Mouse (Mus musculus): ENCODE data around the gene Rapgef6.

Gene Rapgef6

GRCm38 (mm10) chr11:54522529-54523430, at the start of gene Rapgef6:
Rapgef6 (plus strand) TSS chr11:54522847.
- in situ Hi-C loops (cut with MseI, MboI) = no loop called here

- in situ Hi-C loops (cut with MseI, MboI) = no loop called here
These were observed 44.2 kb upstream of the Rapgef6 start for GRCm38 (mm10) chr11:54478414-54478813.

GRCm38 (mm10) chr11:54486041-54486440, 36.6 kb upstream of the Rapgef6 start:
- in situ Hi-C loops (cut with MseI, MboI) = no loop called here

- in situ Hi-C loops (cut with MseI, MboI) = no loop called here
These were observed 30.6 kb upstream of the Rapgef6 start for GRCm38 (mm10) chr11:54491946-54492558.

DNA sequence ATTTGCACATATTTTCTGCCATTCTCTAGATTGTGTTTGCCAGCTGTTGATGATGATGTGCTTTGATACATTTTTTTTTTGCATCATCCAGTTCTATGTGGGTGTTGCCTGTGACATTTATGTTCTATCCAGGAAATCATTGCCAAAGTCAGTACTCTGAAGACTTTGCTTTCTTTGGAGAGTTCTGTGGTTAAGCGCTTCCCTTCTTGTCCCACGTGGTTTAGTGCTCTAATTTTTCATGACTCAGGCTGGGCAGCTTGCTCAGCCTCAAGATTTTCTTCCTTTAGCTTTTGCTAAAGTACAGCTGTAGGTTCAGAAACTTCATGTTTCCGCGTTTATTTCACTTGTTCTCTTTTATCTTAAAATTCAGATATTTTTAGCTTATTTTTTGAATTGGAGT, 30.1 kb upstream of the Rapgef6 start:
- in situ Hi-C loops (cut with MseI, MboI) = no loop called here

GRCm38 (mm10) chr11:54499838-54500237, 22.8 kb upstream of the Rapgef6 start:
- in situ Hi-C loops (cut with MseI, MboI) = no loop called here

DNA sequence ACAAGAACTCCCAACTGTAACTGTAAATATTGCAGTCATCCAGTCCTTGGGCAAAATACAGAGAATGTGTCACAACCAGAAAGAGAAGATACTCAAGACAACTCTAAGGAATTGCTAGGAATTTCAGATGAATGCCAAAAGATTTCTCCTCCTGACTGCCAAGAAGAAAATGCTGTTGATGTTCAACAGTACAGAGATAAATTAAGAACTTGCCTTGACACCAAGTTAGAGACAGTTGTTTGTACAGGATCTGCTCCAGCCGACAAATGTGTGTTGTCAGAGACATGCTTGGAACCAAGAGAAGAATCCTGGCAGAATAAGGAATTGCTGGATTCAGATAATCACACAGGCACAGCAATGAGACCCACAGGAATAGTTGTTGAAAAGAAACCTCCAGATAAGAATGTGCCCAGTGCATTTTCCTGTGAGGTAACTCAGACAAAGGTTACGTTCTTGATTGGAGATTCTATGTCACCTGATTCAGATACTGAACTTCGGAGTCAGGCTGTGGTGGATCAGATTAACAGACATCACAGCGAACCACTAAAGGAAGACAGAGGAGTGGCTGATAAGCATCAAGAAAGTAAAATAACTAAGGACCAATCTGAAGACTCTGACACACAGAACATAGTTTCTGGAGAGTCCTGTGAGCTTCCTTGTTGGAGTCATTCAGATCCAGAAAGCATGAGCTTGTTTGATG, 20.0 kb upstream of the Rapgef6 start:
- in situ Hi-C loops (cut with MseI, MboI) = no loop called here

- in situ Hi-C loops (cut with MseI, MboI) = no loop called here
These were observed 9.1 kb upstream of the Rapgef6 start for GRCm38 (mm10) chr11:54513584-54513983.

- in situ Hi-C loops (cut with MseI, MboI) = no loop called here
These were observed 619 bp upstream of the Rapgef6 start for GRCm38 (mm10) chr11:54521927-54522528.

GRCm38 (mm10) chr11:54523431-54524001, 869 bp downstream of the Rapgef6 start:
- in situ Hi-C loops (cut with MseI, MboI) = no loop called here

DNA sequence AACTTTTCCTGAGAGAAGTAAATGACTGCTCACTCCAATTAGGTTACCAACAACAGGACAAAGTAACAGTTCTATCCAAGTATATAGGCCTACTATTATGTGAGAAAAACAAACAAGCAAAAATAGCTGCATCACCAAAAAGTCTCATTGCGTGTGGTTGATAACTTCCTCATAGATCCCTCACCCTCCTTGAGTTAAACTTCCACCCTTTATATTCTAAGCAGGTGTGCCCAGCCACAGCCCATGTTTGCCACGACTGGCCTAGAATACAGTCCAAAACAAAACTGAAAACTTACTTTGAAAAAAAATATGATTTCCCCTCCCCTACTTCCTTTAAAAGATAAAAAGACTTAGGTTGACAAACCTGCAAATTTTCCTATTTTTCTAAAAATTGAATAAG, 5.4 kb downstream of the Rapgef6 start:
- in situ Hi-C loops (cut with MseI, MboI) = no loop called here

GRCm38 (mm10) chr11:54530391-54530790, 7.7 kb downstream of the Rapgef6 start:
- in situ Hi-C loops (cut with MseI, MboI) = no loop called here

GRCm38 (mm10) chr11:54530916-54531315, 8.3 kb downstream of the Rapgef6 start:
- in situ Hi-C loops (cut with MseI, MboI) = no loop called here

- in situ Hi-C loops (cut with MseI, MboI) = no loop called here
These were observed 11.2 kb downstream of the Rapgef6 start for GRCm38 (mm10) chr11:54533834-54534233.

GRCm38 (mm10) chr11:54534871-54535270, 12.2 kb downstream of the Rapgef6 start:
- in situ Hi-C loops (cut with MseI, MboI) = no loop called here

GRCm38 (mm10) chr11:54539031-54539430, 16.4 kb downstream of the Rapgef6 start:
- in situ Hi-C loops (cut with MseI, MboI) = no loop called here

DNA sequence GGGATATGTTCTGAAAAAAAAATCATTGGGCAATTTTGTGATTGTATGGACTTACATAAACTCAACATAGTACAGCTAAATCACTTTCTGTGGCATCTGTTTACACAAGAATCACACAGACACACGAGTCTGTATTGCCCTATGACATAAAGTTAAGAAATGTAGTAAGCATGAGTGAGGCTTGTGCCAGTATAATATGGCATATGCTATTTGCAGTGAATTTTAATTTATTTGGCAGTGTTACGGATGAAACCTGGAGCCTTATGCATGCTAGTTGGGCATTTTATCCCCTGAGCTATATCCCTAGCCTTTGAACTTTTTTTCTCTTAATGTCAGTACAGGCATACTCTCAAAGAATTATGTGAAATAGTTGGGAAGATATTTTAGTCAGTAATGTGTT, 16.8 kb downstream of the Rapgef6 start:
- in situ Hi-C loops (cut with MseI, MboI) = no loop called here

DNA sequence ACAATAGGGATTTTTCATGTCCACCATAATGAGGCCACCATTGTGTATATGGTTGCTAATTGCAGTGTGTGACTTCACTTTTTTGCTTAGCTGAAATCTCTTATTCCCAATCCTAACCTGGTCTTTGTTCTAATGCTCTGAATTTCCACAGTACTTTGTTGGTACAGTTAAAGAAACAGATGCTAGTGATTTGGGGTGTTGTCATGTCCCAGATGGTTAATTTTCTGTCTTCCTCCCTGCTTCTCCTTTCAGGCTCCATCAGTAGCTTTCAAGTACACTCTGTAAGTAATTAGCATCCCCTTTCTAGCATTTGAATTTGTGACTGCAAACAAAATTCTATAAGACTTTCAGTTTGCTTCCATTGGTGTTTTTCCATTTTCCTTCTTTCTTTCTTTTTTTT, 17.7 kb downstream of the Rapgef6 start:
- in situ Hi-C loops (cut with MseI, MboI) = no loop called here

DNA sequence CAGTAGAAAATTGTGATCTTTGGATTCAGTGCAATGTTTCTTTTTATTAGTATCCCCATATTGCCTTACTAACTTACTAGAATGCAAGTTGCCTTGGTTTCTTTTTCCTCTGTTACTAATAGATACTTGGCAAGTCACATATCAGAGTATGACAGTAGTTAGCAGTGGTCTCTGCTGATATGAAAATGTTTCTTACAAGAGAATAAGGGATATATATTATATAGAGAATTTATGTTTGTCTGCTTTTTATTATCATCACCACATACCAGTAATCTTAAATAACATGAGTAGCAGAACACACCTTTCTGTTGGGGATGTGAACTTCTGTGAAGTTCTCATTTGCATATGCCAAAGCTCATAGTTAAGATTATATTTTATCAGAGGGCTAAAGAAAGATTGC, 19.8 kb downstream of the Rapgef6 start:
- in situ Hi-C loops (cut with MseI, MboI) = no loop called here

DNA sequence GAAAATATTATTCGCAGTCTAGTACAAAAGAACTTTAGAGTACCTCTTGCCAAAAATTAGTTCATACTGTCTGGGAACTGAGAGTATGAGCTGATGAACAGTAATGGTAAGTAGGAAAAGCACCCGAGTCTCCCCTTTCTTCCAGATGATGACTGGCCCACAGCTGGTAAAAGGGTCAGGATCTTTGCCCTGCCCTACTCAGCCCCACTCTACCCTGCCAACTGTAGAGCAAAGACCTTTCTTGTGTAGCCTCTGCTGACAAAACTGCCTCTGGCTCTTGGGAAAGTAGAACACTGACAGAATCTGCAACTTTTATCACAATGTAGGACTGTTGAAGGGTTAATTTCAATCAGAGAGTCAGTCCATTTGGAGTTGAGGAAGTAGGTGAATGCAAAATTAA, 32.3 kb downstream of the Rapgef6 start:
- in situ Hi-C loops (cut with MseI, MboI) = no loop called here

GRCm38 (mm10) chr11:54562761-54563160, 40.1 kb downstream of the Rapgef6 start:
- in situ Hi-C loops (cut with MseI, MboI) = no loop called here

DNA sequence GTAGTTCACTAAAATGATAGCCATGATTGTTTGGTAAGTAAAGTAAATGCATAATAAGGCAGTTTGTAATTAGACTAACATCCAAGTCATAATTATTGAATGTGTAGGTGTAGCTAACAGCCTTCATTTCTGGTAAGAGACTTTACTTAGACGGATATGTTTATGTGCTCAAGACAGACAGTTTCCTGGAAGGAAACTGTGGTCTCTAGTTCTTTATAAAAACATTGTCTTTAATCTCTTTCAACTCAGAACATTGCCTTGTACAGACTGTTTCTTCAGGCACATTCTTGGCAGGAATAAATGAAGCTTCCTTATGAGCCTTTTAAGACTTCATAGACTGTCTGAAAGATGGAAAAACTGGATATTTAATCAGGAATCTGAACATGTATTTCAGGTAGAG, 45.3 kb downstream of the Rapgef6 start:
- in situ Hi-C loops (cut with MseI, MboI) = no loop called here

All from mouse trophoblast stem cell (cell line).